Mouse (Mus musculus) adrenal gland, postnatal 36 days (tissue): ENCODE data around the gene Gnai1. TPM values are rescaled to one million over a fixed set of nuclear protein-coding genes. Genes with fewer than 3 reads are reported as not detected.

Source experiments
- DNase-seq, 2 experiments: peaks; one replicate each; pipeline ENCODE4 v3.0.0; 2021; ENCODE audit warnings: mixed read lengths in 1 of 2
- total RNA-seq, 2 experiments: library from RNA; stranded (reverse); gene quantifications; 2 replicates each; pipeline ENCODE4 v1.2.3; 2021

Gene Gnai1
- total RNA-seq, 2 experiments from 2014 or later = 34.2 to 40.0 TPM

DNA sequence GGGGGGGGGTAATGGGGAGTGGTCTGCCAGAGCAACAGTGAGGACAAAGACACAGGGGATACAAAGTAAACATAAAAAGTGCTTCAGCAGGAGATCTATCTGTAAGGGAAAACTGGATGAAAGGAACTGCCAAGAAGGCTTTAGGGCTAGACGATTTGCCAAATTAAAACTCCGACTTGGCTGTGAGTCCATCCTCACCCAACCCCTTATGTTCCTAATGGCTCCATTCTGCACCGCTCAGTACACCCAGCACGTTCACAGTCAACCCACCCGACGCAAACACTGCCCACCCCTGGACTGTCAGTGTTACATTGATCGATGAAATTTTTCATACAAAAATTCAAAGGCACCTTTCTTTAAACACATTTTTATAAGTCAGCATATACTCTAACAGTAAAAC is 71.5 kb downstream of the Gnai1 start:
- DNase-seq = no peak

DNA sequence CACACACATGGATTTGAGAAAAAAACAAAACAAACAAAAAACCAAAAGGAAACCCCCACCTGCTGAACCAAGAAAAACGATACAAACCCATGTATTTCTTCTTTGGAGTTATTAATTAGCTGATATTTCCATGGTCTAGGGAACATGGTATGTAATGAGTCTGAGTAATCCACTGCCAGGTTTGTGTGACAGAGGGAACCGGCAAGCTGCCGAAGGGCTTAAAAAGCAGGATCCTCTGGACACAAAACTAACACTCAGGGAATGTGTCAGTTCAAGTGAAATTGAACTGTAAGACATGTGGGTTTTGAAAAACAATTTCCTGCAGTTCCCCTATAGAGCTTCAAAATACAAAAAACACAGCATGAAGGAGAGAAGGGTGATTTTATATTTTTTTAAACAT is 72.1 kb downstream of the Gnai1 start:
- DNase-seq = no peak

DNA sequence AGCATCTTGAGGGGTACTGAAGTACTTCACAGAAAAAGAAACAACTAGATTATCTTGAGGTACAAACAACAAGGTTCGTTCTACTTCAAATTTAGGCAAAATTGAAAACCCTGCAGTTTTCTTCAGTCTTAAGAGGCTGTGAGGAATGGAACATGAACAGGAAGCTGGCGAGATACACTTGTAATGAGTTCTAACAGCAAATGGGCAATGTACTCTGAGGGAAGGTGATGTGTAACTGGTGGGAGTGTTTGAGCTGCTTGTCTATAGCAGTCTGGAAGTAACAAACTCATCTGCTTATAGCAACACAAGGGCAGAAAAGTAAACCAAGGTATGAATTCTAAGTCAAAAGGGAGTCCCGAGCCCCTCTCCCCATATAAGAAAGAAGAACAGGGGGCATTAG is 78.1 kb downstream of the Gnai1 start:
- no peak for DNase-seq

DNA sequence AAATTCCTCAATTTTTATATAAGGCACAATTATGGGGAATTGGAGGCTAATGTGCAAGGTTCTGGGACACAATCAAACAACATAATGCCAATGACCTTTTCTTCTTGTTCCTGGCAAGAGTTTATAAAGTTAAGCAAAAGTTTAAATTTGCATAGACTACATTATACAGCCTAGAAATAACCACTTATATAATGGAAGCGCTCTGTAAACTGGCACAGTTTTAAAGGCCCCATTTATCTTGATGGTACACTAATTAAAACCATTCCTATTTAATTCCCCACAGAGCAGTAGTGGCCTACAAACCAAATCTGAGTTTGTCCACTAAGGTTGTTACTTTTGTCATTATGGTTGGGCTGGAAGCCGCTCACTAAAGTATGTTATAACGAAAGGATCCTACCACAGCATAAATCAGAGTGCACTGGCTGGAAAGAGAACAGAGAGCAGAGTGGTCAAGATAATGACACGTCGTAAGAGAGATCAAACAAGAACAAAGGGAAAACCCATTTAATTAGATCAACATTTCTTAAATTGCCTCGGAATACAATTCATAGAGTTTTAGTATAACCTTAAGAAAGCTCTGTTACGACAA is 85.7 kb downstream of the Gnai1 start:
- DNase-seq = no peak

DNA sequence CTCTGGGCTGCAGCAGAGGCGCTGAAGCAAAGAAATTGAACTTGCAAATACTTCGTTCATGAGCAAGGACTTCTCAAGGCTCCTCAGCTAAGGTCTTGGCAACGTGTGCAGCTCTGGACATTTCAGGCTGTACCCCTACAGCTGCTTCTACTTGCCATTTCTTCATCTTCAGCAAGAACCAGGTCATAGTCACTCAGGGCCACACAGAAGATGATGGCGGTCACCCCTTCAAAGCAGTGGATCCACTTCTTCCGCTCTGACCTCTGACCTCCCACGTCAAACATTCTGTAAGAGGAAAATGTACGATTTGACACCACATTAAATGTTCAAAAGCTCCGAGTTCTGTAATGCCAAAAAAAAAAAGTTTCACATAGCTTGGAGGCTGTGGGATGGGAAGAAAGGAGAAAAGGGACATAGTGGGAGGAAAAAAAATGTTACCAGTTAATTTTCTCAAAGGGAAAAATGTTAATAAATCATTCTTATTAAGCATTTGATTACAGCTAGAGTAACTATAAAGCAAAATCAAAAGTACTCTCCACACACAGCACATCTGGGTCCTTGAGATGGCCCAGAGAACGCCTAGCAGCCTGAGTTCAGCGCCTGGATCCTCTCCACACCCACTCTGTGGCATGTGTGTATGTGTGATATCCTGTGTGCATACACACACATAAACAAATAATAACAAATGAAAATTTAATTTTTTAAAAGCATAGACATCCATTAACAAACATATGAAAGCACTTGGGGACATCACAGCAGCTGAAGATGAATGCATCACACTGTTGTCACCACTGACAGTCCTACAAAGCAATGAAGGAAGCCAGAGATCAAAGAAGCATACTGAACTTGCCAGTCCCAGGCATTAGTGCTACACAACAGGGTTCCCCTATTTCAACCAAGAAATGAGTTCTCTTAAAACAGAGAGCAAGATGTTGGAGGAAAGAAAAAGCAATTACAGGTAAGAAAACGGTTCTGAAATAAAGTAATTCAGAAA is 86.6 kb downstream of the Gnai1 start:
- DNase-seq = no peak

DNA sequence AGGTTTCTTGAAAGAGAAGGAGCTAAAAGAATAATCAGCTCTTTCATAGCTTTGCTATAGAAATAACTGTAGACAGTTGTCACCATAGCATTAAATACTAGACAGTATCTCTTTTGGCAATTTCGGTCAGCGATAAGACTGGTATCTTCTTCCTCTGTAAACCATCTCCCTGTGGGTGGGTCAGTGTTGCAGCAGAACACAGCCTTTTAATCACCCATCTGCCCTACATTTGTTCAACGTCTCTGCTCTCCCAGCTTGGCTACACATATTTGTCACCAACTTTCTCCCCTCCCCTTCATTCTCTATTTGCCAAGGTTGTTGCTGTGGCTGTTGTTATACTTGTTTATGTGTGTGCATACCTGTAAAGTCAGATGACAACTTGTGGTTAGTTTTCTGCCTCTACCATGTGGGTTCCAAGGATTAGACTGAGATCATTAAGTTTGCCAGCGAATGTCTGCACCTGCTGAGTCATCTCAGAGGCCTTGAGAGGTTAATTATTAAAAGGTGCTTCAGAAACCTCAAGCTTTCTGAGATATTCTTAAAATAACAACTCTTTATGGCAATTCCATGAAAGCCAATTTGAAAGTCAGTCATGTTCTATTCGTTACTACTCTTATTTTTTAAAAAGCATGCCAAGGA is 109.7 kb downstream of the Gnai1 start:
- no peak for DNase-seq

DNA sequence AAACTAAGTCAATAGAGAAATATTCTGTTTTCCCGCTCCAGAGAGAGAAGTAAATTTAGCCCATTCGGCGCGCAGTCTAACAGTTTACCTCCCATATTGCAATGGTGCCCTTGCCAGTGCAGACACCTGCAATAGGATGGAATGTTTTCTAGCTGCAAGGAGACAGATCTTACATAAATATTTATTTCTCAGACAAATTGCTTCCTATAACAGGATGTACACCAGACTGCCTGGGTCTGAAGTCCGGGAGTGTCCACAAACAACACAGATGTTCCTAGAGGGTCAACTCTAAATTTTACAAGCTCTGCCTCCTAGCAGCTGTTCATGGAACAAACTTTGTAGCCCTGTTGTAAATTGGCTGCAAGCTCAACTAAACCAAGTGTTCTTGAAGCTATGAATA is 111.0 kb downstream of the Gnai1 start:
- no peak for DNase-seq

DNA sequence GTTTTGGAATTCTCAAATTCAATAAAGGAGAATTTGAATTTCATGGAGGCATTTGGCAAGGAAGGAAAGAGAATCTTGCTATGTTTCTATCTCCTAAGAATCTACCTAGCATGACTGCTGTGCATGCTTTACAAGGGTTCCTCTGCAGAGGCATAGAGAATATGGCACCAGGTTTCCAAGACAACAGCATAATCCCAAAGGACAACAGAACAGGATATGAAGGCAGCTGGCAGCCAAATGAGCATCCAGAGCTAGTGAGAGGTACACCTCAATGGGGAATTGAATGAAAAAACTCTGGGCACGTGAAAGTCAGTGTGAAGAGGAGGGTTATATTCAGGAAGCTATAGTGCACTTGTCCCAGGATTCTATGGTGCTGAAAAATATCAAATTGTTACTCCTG is 130.8 kb downstream of the Gnai1 start:
- no peak for DNase-seq

DNA sequence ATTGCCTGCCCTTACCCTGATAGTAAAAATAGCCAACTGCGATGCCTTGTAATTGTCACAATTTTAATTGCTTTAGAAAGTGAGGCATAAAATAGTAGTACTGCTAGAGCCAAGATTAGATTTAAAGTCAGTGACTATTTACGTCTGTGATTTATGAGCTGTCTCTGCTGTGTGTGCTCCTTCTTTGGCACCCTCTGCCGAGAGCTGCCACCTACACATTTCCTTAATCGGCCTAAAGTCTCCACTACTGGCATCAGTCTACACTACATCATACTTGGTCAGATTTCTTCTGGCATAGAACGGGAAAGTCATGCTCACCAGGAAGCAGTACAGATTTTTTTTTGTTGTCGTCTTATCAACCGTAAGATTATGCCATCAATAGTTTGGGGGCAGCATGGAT is 131.3 kb downstream of the Gnai1 start:
- DNase-seq = no peak

DNA sequence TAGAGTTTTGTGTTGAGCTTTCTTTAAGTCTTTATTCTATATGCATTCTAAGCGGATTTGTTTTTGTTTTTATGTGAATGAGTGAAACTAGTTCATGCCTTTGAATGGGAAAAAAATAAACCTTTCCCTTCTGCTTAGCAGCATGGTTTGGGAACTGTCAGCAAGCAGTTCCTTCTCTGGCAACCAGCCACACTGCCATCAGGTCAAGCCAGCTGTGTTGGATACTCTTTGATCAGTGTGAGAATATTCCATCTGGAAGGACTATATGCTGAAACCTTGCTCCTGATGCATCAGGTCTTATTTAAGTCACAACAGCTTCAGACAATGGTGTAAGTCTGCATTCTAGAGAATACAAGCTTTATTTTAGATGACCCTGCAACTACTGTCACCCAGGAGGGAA is 139.3 kb downstream of the Gnai1 start:
- DNase-seq = no peak

DNA sequence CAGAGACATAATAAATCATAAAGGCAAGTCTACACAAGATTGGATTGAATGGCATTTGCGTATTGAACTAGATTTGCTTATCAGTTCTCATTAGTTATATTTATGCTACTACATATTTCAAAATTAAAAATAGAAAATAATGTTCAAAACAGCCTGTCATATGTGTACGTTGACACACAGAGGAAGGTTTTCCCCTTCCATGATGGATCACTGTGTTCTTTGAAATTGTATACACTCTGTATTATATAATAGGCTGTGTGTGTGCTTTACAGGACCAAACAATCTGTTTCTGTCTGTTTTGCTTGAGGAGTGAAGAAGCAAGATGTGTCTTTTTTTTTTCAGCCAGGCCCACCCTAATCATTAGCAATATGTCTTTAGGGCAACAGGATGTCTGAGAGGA is 141.9 kb downstream of the Gnai1 start:
- DNase-seq = no peak

DNA sequence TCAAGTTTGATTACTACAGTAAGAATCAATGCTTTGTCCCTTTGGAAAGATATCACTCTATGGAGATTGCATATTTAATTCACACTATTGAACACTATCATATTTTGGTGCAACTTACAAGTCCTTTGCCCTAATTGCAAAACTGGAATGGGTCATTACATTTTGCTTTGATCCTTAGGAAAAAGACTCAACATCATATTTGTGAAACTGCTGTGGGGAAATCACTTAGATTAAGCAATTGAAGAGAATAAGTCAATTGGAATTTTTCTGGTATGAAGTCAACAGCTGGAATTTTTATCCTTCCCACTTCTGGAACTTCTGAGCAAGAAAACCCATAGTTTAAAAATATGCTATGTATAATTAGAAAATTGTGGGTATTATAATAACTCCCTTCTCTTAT is 142.3 kb downstream of the Gnai1 start:
- DNase-seq = no peak
